Mouse (Mus musculus) C2C12 (cell line): ENCODE measurements around the gene Depp1. TPM values are rescaled to one million over a fixed set of nuclear protein-coding genes. Genes with fewer than 3 reads are reported as not detected.

Experiments used
- H3K27me3 ChIP-seq: one replicate; pipeline ENCODE4 v1.6.1; 2011; ENCODE audit not compliant: control insufficient read depth, insufficient read depth, insufficient read length
- H3K36me3 ChIP-seq: one replicate; pipeline ENCODE4 v1.6.1; 2011; ENCODE audit not compliant: control insufficient read depth, insufficient read depth
- H3K4me3 ChIP-seq: one replicate; pipeline ENCODE4 v1.5.1; 2011; ENCODE audit warnings: mild to moderate bottlenecking, control low read depth; ENCODE audit not compliant: poor library complexity, insufficient read depth, severe bottlenecking
- H3K79me2 ChIP-seq: one replicate; pipeline ENCODE4 v1.6.1; 2011; ENCODE audit not compliant: control insufficient read depth, insufficient read depth
- H3K79me3 ChIP-seq: one replicate; pipeline ENCODE4 v1.6.1; 2011; ENCODE audit warnings: low read depth, control low read depth
- H3ac ChIP-seq: one replicate; pipeline ENCODE3; 2011; ENCODE audit warnings: low read depth; ENCODE audit not compliant: control insufficient read depth, insufficient read length
- CEBPB ChIP-seq: IDR thresholded peaks from one replicate; pipeline ENCODE4 v1.6.1; 2011; ENCODE audit warnings: low read depth, mild to moderate bottlenecking, control low read depth, moderate library complexity
- CTCF ChIP-seq: IDR thresholded peaks from one replicate; pipeline ENCODE4 v1.5.1; 2011; ENCODE audit not compliant: control insufficient read depth, insufficient read depth, insufficient read length
- FOSL1 ChIP-seq: IDR thresholded peaks from one replicate; pipeline ENCODE4 v1.8.0; 2011; ENCODE audit warnings: mild to moderate bottlenecking, low read length; ENCODE audit not compliant: poor library complexity, insufficient read depth, severe bottlenecking
- MAX ChIP-seq: IDR thresholded peaks from one replicate; pipeline ENCODE4 v1.6.1; 2011; ENCODE audit warnings: mild to moderate bottlenecking, control low read depth
- MYOD1 ChIP-seq: IDR thresholded peaks from one replicate; pipeline ENCODE4 v1.6.1; 2011; ENCODE audit warnings: low read depth; ENCODE audit not compliant: control insufficient read depth, insufficient read length
- MYOG ChIP-seq: IDR thresholded peaks from one replicate; pipeline ENCODE4 v1.6.1; 2011; ENCODE audit not compliant: control insufficient read depth, insufficient read length; ENCODE audit errors: extremely low read depth
- USF1 ChIP-seq: IDR thresholded peaks from one replicate; pipeline ENCODE4 v1.6.1; 2011; ENCODE audit warnings: low read depth, mild to moderate bottlenecking, control low read depth, moderate library complexity
- polyA plus RNA-seq: library from polyadenylated mRNA; unstranded; fragments of >200 nt; fragmentation: generic; extraction: Trizol; gene quantifications from one replicate; pipeline ENCODE4 v1.2.1, GENCODE M21; 2012; ENCODE audit warnings: missing spikeins

The Depp1 gene
- polyA plus RNA-seq, 1 experiment = 0.46 TPM

- Histone ChIP-seq H3K4me3 (no peak overlapping the region), H3ac (no peak overlapping the region), H3K79me3 (no peaks in the 10 kb centered on the region), H3K36me3 (no peaks in the 10 kb centered on the region), H3K27me3 (no peaks in the 10 kb centered on the region), H3K79me2 (no peaks in the 10 kb centered on the region)
- TF ChIP-seq USF1 (no peak), CTCF (no peak), FOSL1 (no peak), MYOD1 (no peak), MAX (no peak), MYOG (no peak), CEBPB (no peak)
Observed at GRCm38 (mm10) chr6:116635251-116636180, 14.9 kb upstream of the Depp1 start.

- Histone ChIP-seq H3K79me2 (no peaks in the 10 kb centered on the region), H3K4me3 (no peak overlapping the region), H3K79me3 (no peaks in the 10 kb centered on the region), H3K36me3 (no peaks in the 10 kb centered on the region), H3ac (no peak overlapping the region), H3K27me3 (no peaks in the 10 kb centered on the region)
- TF ChIP-seq MYOG = no peak
- no peak for TF ChIP-seq CTCF
- TF ChIP-seq CEBPB = no peak
- peak; percentile 9 for TF ChIP-seq MYOD1
Observed at GRCm38 (mm10) chr6:116636581-116637235, 13.7 kb upstream of the Depp1 start.

- TF ChIP-seq FOSL1 (no peak), CTCF (no peak), MYOG (no peak), MYOD1 (no peak), MAX (no peak), USF1 (no peak), CEBPB (no peak)
- Histone ChIP-seq H3K4me3 (no peak overlapping the region), H3ac (no peak overlapping the region), H3K27me3 (no peaks in the 10 kb centered on the region), H3K36me3 (no peaks in the 10 kb centered on the region), H3K79me3 (no peaks in the 10 kb centered on the region), H3K79me2 (no peaks in the 10 kb centered on the region)
Observed at GRCm38 (mm10) chr6:116637496-116637895, 12.9 kb upstream of the Depp1 start.

GRCm38 (mm10) chr6:116638871-116639270, 11.5 kb upstream of the Depp1 start:
- Histone ChIP-seq H3ac (no peak overlapping the region), H3K4me3 (no peak overlapping the region), H3K79me2 (no peaks in the 10 kb centered on the region), H3K79me3 (no peaks in the 10 kb centered on the region), H3K36me3 (no peaks in the 10 kb centered on the region), H3K27me3 (no peaks in the 10 kb centered on the region)
- TF ChIP-seq USF1 (no peak), MYOD1 (no peak), CTCF (no peak), FOSL1 (no peak), CEBPB (no peak), MAX (no peak), MYOG (no peak)

GRCm38 (mm10) chr6:116639663-116640062, 10.7 kb upstream of the Depp1 start:
- no peaks in the 10 kb centered on the region for H3K79me2 ChIP-seq
- no peak overlapping the region for H3K4me3 ChIP-seq
- H3K27me3 ChIP-seq = no peaks in the 10 kb centered on the region
- no peaks in the 10 kb centered on the region for H3K79me3 ChIP-seq
- no peak for TF ChIP-seq FOSL1
- no peak for TF ChIP-seq CEBPB
- TF ChIP-seq MAX = no peak
- no peak for TF ChIP-seq MYOD1
- no peak for TF ChIP-seq MYOG
- TF ChIP-seq CTCF = no peak
- no peaks in the 10 kb centered on the region for H3K36me3 ChIP-seq
- no peak overlapping the region for H3ac ChIP-seq
